Mouse (Mus musculus) brain, embryonic 14.5 days (tissue): Measurements from ENCODE around the gene Rrp1b. TPM values are rescaled to one million over a fixed set of nuclear protein-coding genes. Genes with fewer than 3 reads are reported as not detected.

ENCODE experiments used
- DNase-seq: peaks from one replicate; pipeline ENCODE4 v3.0.0-alpha.2; 2011; ENCODE audit warnings: low read depth
- CTCF ChIP-seq: fragments of 200-500 bp; IDR thresholded peaks from 2 replicates; pipeline ENCODE4 v1.5.1; 2012; ENCODE audit warnings: inconsistent platforms, mild to moderate bottlenecking, moderate library complexity, borderline replicate concordance; ENCODE audit not compliant: insufficient read depth, insufficient read length; ENCODE audit errors: extremely low read depth
- POLR2A ChIP-seq: fragments of 200-500 bp; IDR thresholded peaks from 2 replicates; pipeline ENCODE4 v1.6.1; 2012; ENCODE audit warnings: mild to moderate bottlenecking, inconsistent platforms, borderline replicate concordance; ENCODE audit not compliant: poor library complexity, insufficient read depth, insufficient read length, severe bottlenecking; ENCODE audit errors: extremely low read depth
- polyA plus RNA-seq: library from polyadenylated mRNA; depleted of rRNA; stranded (reverse); fragments of >200 nt; gene quantifications from 2 replicates; pipeline ENCODE4 v1.2.3, GENCODE M21; 2012

Gene Rrp1b
- polyA plus RNA-seq, 1 experiment: 30.1 TPM

DNA sequence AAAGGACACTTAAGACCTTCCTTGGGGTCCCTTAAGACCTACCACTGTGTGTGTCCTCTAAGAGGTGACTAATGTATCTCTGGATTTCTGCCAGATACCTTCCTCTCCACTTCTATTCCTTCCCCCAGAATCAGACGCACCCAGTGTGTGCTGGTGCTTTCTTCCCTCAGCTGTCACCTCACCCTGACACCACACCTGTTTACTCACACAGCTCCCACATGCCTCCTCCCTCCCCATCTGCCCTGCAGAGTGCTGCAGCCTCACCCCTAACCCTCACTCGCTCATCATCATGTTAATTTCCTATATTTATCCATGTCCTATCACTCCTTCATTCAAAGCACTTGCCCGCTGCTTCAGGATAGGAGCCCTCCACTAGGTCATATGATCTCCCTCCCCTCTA is 23.6 kb upstream of the Rrp1b start:
- no peak for TF ChIP-seq POLR2A
- no peak for TF ChIP-seq CTCF
- DNase-seq: no peak

DNA sequence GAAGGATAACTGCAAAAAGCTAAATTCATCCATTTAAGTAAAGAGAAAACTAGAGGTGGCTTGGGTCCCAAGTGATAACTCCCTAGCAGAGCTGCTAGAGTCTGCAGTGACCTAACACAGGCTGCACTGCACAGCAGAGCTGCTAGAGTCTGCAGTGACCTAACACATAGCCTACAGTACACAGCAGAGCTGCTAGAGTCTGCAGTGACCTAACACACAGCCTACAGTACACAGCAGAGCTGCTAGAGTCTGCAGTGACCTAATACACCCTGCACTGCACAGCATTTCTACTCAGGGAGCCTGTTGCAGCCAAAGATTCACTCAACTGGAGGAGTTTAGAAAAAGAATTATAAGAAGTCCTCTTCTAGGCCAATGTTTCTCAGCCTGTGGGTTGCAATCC is 22.2 kb upstream of the Rrp1b start:
- no peak for DNase-seq
- TF ChIP-seq CTCF (no peak), POLR2A (no peak)

- no peak for TF ChIP-seq POLR2A
- TF ChIP-seq CTCF: no peak
- no peak for DNase-seq
Measured at GRCm38 (mm10) chr17:32016481-32016880, 19.4 kb upstream of the Rrp1b start.

GRCm38 (mm10) chr17:32018127-32018894 is 17.6 kb upstream of the Rrp1b start:
- TF ChIP-seq POLR2A (no peak), CTCF (no peak)
- DNase-seq: no peak

DNA sequence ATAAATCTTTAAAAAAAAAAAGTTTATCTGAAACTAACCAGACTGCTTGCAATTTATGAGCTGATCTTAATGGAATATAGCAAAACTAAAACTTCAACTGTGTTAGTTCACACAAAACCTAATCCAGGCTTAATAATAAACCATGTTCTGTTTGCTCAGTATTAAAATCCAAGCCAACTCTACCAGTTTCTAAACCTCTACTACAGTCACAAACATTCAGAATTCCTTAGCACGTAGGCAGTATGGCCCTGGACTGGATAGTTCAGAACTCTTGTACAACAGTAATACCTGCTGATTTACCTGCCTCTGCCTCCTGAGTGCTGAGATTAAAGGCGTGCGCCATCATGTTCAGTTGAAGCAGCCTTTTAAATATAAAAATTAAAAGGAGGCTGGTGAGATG is 13.9 kb upstream of the Rrp1b start:
- TF ChIP-seq POLR2A (no peak), CTCF (no peak)
- DNase-seq: no peak

- DNase-seq: no peak
- TF ChIP-seq CTCF: no peak
- TF ChIP-seq POLR2A: no peak
Measured at GRCm38 (mm10) chr17:32022551-32022950, 13.3 kb upstream of the Rrp1b start.

DNA sequence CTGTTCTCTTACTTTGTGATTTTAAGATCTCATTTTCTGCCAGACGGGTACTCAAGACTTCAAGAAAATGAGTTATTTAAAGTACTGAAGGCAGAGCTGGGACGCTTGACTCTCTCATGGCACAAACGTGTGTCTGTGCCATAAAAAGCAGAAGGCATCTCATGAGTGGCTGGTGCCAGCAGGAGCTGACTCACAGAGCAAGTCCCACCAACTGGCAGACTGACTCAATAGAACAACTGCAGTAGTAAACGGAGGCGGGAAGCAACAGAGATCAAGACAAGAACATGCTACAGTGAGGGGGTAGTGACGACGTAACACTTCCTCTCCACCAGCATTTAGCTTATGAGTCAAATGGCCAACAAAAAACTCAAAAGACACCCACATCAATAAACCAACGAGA is 12.8 kb upstream of the Rrp1b start:
- peak; percentile 67 for DNase-seq

GRCm38 (mm10) chr17:32024671-32025073 is 11.2 kb upstream of the Rrp1b start:
- DNase-seq: no peak
- TF ChIP-seq POLR2A (no peak), CTCF (no peak)

More for the DNA sequence above, 12.8 kb upstream of the Rrp1b start:
- TF ChIP-seq POLR2A: no peak
- TF ChIP-seq CTCF: no peak

GRCm38 (mm10) chr17:32025386-32025785 is 10.5 kb upstream of the Rrp1b start:
- peak; percentile 85 for DNase-seq
- TF ChIP-seq POLR2A (no peak), CTCF (peak; percentile 87; the same call in 1 of the 2 replicates)

DNA sequence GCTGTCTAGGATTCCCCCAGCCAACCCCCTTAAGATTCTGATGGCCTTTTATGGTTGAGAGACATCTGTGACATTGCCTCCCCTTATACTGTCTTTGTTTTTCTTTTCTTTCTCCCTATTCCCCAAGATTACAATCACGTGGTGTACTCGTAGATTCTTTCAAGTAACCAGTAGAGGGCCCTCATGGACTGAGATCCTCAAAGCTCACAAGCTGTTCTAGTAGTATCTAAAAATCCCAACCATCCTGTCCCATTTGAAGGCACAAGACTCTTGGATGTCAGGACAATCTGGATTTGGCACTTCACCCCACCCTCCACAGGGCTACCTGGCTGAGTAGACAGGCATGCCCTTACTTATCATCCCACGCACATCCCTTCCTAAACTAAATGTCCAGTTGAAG is 8.2 kb upstream of the Rrp1b start:
- TF ChIP-seq CTCF: peak; percentile 47; the same call in 1 of the 2 replicates
- TF ChIP-seq POLR2A: no peak
- DNase-seq: peak; percentile 82

GRCm38 (mm10) chr17:32028301-32028700 is 7.6 kb upstream of the Rrp1b start:
- DNase-seq: no peak
- TF ChIP-seq CTCF: no peak
- no peak for TF ChIP-seq POLR2A

DNA sequence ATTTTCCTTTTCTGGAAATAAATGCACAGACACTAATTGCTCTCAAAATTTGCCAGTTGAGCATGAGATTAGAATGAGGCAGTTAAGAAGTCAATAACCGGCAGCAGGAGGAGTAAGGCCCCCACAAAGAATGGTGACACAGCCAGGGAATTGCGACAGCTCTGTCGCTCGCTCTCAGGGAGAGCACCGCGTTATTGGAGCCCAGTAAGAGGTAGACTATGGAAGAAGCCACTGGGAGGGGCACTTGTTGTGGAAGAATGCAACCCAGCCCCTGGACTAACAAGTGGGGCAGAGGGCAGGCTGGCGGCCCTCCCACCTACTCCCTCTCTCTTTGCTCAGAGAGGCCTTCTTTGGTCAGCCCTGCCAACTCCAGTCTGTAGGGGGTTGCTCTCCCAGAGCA is 4.2 kb upstream of the Rrp1b start:
- DNase-seq: no peak

More for the DNA sequence above, 4.2 kb upstream of the Rrp1b start:
- no peak for TF ChIP-seq CTCF
- no peak for TF ChIP-seq POLR2A
